Mouse (Mus musculus) adipocyte (in vitro differentiated cells): ENCODE measurements around the gene 9130008F23Rik.

ENCODE experiments used
- DNase-seq: peaks from one replicate; pipeline ENCODE4 v3.0.0-alpha.2; 2016; ENCODE audit warnings: low spot score

The 9130008F23Rik gene

GRCm38 (mm10) chr17:40879924-40880691 is at the start of gene 9130008F23Rik:
TSS of gene 9130008F23Rik (minus strand) at chr17:40880559.
- peak; percentile 80 for DNase-seq

DNA sequence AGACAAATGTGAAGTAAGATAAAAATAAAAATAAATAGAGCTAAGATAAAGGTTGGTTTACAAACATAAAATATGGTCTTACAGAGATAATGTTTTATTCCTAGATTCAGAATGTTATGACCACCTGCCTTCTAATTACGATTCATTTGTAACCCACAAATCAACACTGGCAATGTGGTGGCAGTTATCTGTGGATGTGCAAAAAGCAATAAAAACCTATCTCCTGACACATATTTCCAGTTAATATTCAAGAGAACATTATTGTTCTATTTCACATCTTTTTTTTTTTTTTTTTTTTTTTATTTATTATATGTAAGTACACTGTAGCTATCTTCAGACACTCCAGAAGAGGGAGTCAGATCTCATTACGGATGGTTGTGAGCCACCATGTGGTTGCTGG is 35.1 kb upstream of the 9130008F23Rik start:
- no peak for DNase-seq

GRCm38 (mm10) chr17:40914250-40914649 is 33.9 kb upstream of the 9130008F23Rik start, which contains the start of gene Glyatl3:
TSS of gene Glyatl3 (minus strand) at chr17:40914350.
- DNase-seq: no peak

- no peak for DNase-seq
These were observed 24.4 kb upstream of the 9130008F23Rik start for GRCm38 (mm10) chr17:40904721-40905154.

DNA sequence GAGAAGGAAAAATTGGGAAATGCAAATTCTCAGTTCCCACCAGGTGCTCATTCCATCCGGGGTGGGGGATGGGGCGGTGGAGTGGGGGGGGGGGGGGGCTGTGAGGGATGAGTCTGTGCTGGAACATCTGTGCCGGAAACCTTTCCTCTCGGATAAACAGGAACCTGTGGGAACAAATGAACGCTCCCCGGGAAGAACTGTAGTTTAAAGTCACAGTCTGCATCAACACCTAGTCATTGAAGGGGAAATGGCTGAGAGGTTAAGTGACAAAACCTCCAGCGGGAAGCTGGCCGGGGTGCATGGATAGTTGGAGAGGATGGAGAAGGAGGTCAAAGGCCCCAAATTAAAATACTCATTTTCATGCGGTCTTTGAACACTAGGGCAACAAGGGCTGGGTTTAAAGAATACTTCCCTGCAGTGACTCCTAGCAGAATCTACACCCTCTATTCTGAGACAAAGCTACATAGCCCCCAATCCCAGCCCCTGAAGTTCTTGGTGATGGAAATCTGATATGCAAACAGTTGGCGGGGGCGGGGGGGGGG is 23.8 kb upstream of the 9130008F23Rik start:
- no peak for DNase-seq

DNA sequence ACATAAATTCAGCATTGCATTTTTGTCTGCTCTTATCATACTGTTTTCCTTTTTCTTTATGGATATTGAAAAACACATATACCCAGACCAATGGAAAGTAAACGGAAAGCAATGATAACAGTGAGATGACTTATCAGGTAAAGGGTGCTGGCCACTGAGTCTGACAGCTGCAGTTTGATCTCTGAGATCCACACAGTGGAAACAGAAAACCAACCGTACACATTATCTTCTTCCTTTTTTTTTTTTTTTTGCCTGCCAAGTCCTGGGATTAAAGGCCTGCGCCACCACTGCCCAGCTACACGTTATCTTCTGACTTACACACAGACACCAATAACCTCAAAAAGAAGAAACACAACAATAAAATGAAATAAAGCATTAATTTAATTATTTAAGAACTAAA is 23.0 kb upstream of the 9130008F23Rik start:
- DNase-seq: no peak

DNA sequence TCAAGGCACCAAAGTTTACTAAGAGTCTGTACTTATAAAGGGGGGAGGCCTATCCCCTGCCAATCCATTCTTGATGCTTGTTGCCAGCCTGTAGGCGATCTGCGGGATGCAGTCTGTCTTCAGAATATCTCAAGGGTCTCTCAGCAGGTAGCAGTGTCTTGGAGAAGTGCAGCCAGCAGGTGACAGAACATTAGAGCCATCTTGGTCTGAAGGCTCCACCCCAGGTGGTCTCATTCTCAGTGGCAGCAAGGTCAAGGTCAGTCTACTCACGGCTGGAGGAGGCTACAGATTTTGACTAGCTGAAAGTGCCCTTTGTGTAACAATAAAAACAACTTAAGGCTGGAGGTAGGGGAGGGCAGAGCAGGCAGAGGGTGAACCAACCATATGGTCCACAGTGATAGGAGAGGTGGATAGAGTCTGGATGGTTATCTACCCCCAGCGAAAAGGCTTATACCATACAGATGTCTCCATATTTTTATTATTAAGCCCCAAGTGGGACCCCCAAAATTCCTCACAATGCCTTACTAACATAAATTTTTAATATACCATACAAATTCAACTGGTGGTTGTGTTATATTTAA is 19.5 kb upstream of the 9130008F23Rik start:
- DNase-seq: no peak

GRCm38 (mm10) chr17:40896863-40897262 is 16.5 kb upstream of the 9130008F23Rik start:
- peak; percentile 81 for DNase-seq

GRCm38 (mm10) chr17:40887849-40888536 is 7.6 kb upstream of the 9130008F23Rik start:
- DNase-seq: no peak

DNA sequence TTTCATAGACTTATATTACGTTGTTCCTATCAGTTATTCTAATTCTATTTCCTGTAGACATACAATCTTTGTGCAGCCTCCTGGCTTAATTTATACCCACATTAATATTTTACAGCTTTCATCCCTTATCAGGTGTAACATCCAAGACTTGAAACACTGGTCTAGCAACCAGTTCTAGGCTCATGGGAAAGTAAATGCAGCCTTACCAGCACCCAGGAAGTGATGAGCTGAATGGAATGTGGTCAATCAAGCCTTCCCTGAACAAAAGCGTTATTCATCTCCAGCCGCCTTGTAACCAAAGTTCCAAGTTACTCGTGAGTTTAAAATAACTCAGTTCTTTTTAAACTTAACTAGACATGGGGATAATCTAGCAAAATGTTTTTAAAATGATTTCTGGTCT is 4.8 kb upstream of the 9130008F23Rik start:
- DNase-seq: no peak

GRCm38 (mm10) chr17:40882172-40882571 is 1.8 kb upstream of the 9130008F23Rik start:
- no peak for DNase-seq

GRCm38 (mm10) chr17:40879528-40879923 is 833 bp downstream of the 9130008F23Rik start:
- no peak for DNase-seq

DNA sequence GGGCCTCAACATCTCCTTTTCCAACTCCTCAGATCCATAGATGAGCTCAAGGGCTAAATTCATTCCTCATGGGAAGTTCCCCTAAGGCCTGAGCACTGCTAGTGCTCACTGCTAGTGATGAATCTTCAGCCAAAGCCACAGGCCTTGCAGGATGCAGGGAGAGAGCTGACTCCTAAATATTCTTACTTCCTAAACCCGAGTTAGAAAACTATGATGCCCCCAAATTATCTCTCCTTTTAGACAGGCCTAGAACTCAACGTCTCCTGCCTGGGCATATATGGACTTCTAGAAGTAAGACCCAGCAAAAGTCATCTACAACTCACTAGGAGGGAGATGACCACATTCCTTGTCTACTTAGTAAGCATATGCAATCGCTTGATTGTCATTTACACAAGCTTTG is 2.6 kb downstream of the 9130008F23Rik start:
- DNase-seq: peak; percentile 24

GRCm38 (mm10) chr17:40875568-40875967 is 4.8 kb downstream of the 9130008F23Rik start:
- DNase-seq: no peak

GRCm38 (mm10) chr17:40874701-40875100 is 5.7 kb downstream of the 9130008F23Rik start:
- DNase-seq: no peak

GRCm38 (mm10) chr17:40873582-40874011 is 6.8 kb downstream of the 9130008F23Rik start:
- DNase-seq: peak; percentile 39

DNA sequence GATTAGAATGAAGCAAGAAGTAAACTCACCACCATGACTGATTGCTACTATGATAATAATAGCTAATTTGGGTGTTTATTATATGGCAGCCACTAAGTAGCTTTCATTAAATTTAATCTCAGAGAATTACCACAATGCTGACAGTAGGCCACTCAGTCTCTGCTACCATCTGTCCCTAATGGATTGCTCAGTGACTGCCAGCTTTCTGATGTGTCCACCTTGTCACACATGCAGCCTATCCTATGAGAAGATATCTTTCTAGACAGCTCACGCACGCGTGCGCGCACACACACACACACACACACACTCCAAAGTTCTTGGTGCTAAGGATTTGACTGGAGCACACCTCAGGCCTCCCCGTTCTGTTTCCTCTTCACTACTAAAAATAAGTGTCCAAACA is 7.7 kb downstream of the 9130008F23Rik start:
- DNase-seq: no peak

DNA sequence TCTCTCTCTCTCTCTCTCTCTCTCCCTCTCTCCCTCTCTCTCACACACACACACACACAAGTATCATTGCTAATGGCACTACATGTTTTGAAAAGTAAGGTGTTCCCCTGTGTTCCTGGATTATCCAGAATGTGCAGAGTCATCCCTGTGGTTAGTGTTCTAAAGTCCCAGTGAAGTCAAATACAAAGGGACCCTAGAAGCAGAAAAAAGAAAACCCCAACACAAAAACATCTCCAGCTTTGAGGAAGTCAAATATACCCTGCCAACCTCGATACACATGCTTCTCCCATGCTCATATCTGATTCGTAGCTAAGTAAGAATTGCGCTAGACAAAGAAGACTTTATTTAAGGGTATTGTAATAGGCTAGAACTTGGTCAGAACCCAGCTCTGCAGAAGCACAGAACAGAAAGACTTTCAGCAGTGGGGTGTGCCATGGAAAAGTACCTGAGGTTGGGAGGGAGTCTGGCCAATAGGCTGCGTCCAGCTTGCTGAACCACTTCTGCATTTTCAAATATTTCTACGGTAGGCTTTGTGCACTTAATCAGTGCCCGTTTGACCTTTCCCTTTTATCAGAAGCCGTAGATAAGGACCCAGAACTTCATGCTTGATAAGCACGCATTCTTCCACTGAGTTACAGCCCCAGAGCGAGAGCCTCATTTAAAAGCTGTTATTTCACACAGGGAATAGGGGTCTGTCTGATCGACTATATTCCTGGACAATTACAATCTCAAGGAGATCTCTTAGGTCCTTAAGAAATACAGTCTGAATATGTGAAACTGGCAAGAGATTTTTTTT is 11.2 kb downstream of the 9130008F23Rik start:
- no peak for DNase-seq

DNA sequence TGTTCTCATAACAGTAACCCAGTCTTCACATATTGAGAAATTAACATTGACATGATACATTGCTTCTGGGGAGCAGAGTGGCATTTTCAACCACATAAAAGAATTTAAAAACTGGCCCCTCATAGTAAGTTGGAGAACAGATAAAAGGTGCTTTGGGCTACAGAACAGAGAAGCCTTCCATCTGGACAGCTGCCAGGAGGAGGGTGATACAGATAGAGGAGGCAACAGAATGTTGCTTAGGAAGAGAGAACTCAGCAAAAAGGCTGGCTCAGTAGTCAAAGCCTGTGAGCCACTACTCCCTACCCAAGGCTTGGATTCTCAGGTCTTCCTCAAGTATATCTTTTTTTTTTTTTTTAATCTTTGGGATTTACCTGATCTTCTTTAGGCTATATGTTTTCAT is 25.3 kb downstream of the 9130008F23Rik start:
- DNase-seq: no peak

DNA sequence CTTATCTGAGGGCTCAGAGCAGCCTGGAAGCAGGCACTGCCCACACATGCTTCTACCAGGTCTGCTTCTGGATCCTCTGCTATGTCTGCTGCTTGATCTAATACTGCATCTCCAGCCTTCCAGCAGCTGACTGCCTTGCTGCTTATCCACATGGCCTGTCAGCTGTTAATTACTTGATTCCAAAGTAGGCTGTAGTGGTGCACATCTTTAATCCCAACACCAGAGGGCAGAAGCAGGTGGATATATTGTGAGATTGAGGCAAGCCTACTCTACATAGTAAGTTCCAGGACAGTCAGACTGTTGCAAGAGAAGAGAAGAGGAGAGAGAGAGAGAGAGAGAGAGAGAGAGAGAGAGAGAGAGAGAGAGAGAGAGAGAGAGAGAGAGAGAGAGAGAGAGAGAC is 43.1 kb downstream of the 9130008F23Rik start:
- peak; percentile 84 for DNase-seq

GRCm38 (mm10) chr17:40831870-40832269 is 48.5 kb downstream of the 9130008F23Rik start:
- no peak for DNase-seq
